Mouse (Mus musculus): ENCODE data around the gene Cd86.

Cd86 gene

DNA sequence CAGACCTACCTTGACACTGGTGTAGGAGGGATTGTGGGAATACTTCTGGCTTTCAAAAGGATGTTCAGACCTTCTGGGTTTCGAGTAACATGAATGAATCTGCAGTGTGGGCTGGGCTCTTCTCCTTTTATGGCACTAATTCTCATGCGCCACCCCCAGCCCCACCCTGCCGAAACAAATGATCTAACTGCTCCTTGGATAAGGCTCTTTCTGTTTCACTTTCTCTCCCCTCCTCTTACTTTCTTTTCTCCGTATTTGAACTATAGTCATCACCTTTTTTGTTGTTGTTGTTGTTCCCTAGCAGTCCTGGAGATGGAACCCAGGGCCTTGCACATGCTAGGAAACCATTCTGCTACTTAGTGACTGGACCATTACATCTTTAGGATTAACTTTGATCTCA is 67.6 kb downstream of the Cd86 start:
- DNase-seq (ENCODE audit: low spot score in 2 of 2), result no peak

GRCm38 (mm10) chr16:36596671-36597410 is 69.0 kb downstream of the Cd86 start:
- DNase-seq (ENCODE audit: low spot score in 2 of 2), result no peak

DNA sequence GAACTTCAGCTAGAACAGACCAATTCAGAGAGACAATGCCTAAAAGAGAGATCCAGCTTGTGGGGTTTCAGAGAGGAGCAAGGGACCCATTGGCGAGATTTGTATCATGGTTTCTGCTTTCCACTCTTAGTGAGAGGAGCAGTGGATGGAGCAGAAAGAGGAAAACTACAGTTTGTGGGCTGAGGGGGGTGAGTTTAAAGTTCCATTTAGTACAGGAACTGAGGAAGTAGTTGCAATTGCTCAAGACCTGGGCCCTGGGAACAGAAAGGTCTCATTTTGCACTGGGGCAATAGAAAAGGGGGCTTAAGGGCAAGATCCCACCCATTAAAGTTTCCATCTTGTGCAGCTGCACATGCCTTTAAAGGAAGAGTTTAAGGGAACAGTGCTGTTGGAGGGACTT is 76.0 kb downstream of the Cd86 start:
- no peak for DNase-seq (ENCODE audit: low spot score in 2 of 2)

DNA sequence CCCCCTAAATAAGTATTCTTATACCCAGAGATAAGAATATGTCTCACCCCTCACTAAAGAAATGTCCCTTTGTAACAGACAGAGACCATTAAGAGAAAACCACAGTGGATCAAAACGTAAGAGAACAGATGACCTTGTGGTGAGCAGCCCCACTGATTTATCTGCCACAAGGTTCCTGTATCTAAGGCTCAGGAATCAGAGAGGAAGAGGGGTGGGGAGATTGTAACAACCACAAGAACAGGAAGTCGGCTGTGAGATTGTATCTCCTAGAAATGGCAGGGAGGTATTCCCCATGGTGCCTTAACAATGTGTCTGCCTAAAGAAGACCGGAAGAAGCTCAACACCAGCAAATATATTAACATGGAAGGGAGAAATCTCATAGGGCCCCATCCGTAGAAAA is 77.9 kb downstream of the Cd86 start:
- DNase-seq (ENCODE audit: low spot score in 2 of 2), result no peak

DNA sequence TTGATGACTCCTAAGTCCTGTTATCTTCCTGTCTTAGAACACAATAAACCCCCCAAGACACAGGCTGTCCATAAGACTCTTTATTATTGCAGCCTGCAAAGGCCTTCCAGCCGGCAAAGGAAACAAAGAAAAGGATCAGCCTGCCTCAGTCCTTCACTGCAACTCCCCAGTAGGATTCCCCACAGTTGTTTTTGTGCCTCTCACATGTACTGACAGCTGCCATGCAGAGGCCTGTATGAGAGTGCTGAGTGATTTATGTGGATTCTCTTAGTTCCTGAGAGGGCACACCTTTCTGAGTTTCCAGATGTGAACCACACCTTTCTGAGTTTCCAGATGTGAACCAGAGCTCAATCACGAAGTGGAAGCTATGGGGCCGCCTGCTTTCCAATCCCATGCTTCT is 83.8 kb downstream of the Cd86 start:
- no peak for DNase-seq (ENCODE audit: low spot score in 2 of 2)

- no peak for DNase-seq (ENCODE audit: low spot score in 2 of 2)
Measured at GRCm38 (mm10) chr16:36571942-36572341, 93.9 kb downstream of the Cd86 start.

DNA sequence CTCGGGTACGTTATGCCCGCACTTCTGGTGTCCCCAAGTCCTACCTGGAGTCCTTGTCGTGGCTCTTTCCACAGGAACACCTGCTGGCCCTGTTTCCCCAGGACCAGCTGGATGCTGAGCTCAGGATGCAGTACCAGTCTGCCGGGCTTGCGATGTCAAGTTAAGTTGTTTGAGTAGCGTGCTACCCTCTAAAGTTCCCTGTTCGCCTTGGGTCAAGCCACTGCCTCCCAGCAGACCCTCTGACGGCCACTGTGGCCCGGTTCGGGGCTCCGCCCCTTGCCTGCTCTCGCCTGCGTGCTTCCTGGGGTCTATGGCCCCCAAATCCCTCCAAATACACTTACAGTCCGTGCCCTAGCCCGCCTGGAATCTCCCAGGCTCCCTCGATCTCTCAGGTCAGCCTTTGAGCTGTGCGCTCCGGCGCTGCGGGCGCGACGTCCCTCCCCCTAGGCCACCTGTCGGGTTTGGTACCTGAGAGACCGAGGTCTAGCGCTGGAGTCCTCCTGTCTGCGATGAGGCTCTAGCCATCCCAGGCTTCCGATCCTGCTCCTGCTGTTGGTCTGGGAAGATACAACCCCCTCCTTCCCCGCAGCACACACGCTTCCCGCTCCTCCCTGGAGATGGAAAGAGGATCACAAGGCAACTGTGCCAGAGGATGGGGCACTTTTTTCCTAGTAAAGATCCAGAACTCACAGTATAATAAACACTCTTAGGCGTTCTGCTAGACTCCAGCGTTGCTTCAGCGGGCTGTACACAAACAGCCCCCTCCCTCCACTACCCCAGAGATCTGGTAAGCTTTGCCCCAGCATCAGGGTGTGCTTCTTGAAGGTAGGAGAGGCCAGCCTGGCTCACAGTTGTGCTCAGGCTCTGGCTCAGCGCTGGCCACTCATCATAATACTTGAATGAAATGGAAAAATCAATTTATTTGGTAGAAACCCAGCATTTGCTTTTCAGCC is 104.2 kb downstream of the Cd86 start, which contains the start of gene Casr:
Casr (minus strand) TSS at position 756 of the 953 bp plus-strand sequence.
- DNase-seq (ENCODE audit: low spot score in 2 of 2), result no peak

DNA sequence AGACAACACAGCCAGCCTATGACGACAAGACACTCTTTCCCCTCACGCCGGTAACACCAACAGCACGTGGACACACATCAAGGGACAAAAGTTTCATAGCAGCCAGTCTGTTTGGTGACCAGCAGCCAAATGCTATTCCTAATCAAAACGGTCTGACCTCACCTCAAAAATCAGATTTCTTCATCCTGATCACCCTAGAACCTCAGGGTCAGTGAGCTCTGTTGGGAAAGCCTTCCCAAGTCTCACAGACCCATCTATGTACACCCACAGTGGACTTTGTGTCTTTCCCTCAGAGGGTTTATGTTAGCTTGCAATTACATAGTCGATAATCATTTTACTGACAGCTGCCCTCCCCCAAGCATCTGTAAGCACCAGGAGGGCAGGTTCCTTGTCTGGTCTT is 106.3 kb downstream of the Cd86 start:
- no peak for DNase-seq (ENCODE audit: low spot score in 2 of 2)

DNA sequence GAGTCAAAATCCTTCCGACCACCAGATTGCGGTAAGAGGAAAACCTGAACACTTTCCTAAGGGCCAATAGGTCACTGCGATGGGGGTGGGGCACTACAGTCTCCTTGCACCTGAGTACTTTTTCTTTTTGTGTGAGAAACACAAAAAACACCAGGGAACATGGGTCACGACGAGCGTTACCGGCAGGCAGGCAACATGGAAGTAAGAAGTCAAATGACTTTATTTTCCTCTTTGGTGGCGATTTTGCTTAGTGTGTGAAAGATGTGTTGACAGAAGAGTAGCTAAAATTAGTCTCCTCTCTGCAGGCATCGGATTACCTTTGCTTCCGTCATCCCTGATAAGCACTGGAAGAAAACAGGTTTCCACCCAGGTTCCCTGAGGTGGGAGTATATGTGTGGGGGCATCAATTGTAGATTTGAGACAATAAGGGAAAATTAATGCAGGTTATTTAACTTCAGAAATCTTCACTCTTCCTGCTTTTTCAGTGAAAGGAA is 110.2 kb downstream of the Cd86 start:
- no peak for DNase-seq (ENCODE audit: low spot score in 2 of 2)

Measured in left cerebral cortex, adult 9 months (tissue).